Mouse (Mus musculus) ES-E14 (cell line): Measurements from ENCODE around the gene Tmem273.

Experiments
- CHD2 ChIP-seq: IDR thresholded peaks from 2 replicates; pipeline ENCODE4 v1.6.1; 2014; ENCODE audit warnings: mild to moderate bottlenecking, low read depth, low read length, inconsistent platforms
- HCFC1 ChIP-seq: IDR thresholded peaks from 2 replicates; pipeline ENCODE4 v1.6.1; 2012; ENCODE audit warnings: low read length, inconsistent platforms, borderline replicate concordance; ENCODE audit not compliant: insufficient read depth
- MAFK ChIP-seq: IDR thresholded peaks from 2 replicates; pipeline ENCODE4 v1.6.1; 2014; ENCODE audit warnings: mild to moderate bottlenecking, low read depth, low read length, inconsistent platforms; ENCODE audit not compliant: insufficient read depth
- ZC3H11A ChIP-seq: IDR thresholded peaks from 2 replicates; pipeline ENCODE4 v1.6.1; 2012; ENCODE audit warnings: low read depth, mild to moderate bottlenecking, inconsistent platforms, low read length, borderline replicate concordance
- ZNF384 ChIP-seq: IDR thresholded peaks from 2 replicates; pipeline ENCODE4 v1.6.1; 2012; ENCODE audit warnings: low read depth, low read length, inconsistent platforms

GRCm38 (mm10) chr14:32858941-32859510 lies 73.3 kb downstream of the Tmem273 start:
- TF ChIP-seq MAFK (no peak), HCFC1 (no peak), CHD2 (no peak), ZNF384 (no peak), ZC3H11A (no peak)
